Mouse (Mus musculus) adrenal gland (tissue): Measurements from ENCODE around the gene Ina.

Experiments
- intact Hi-C: fragments of 180-260 bp; cut with DNase I; formaldehyde crosslinking; loops from one replicate; pipeline ENCODE4 v1.15.1; 2025

Ina gene

GRCm38 (mm10) chr19:47013340-47014158 lies 949 bp upstream of the Ina start:
- intact Hi-C loops: no loop called here

- intact Hi-C loops: no loop called here
These were observed 395 bp upstream of the Ina start for GRCm38 (mm10) chr19:47014159-47014446.

GRCm38 (mm10) chr19:47015396-47015795 lies 898 bp downstream of the Ina start:
- intact Hi-C loops: no loop called here

DNA sequence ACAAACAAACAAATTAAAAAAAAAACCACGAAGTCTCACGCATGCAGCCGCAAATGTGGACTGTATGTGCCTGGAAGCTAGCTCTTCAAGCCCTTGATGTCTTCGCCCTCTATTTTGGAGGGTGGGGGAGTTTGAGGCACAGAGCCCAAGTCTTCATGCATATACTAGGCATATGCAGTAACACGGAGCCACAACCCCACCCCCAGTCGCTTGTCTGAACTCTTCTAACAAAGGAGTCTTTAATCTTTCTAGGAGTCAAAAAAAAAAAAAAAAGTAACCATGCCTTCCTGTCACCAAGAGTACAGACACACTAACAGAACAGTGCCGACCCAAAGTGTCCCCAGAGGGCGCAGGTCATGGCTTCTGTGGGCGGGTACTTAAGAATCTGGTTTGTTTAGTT lies 1.5 kb downstream of the Ina start:
- intact Hi-C loops: no loop called here

GRCm38 (mm10) chr19:47016487-47016886 lies 2.0 kb downstream of the Ina start:
- intact Hi-C loops: no loop called here

GRCm38 (mm10) chr19:47017831-47018230 lies 3.3 kb downstream of the Ina start:
- intact Hi-C loops: no loop called here

DNA sequence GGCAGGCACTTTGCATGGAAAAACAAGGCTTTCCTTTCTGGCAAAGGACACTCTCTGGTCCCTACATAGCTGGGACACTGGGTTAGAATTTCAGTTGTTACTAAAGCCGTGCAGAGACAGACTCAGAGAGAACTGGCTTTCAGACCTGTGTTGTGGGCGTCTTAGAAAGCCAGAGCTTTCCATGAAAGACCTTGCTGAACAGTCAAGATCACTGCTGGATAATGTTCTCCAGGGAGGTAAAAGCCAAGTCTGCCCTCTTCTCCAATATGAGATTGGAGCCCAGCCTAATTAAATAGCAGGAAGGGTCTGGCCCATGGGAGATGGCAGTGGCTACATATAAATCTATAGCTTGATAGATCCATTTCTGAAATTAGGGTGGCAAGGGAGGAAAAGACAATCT lies 3.8 kb downstream of the Ina start:
- intact Hi-C loops: no loop called here

DNA sequence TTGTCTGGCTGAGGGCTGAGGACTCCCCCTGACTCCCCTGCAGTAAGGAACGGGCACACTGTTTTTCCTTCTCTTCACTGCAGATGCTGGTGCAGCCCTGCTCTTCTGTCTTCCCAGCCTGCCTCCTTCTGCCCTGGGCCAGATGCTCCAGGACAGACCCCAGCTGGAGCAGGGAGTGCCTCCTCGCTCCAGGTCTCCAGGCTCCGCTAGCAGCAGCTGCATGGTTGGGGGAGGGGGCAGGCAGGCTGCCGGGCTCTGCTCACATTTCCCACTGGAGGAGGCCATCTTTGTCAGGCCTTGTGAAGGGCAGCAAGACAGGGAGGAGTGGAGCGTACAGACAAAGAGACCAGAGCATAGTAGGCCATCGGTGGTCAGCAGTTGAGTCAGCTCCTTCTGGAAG lies 4.8 kb downstream of the Ina start:
- intact Hi-C loops: no loop called here

DNA sequence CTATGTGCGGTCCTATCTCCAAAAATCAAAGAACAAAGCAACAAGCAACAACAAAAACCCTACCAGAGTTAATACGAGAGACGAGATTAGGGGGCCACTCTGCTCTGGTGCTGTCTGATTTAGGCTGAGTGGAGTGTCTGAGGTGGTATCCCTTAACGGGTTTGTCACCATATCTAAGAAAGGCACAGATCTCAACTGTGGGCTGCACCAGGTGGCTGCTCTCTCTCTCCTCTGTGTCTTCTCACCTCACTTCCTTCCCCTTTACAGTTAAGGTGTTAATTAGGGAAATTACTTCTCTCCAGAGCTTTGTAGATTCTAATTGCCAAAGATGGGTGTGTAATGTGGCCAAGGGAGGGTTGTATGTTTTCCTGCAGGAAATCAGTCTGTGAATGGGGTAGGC lies 8.2 kb downstream of the Ina start:
- intact Hi-C loops: no loop called here

DNA sequence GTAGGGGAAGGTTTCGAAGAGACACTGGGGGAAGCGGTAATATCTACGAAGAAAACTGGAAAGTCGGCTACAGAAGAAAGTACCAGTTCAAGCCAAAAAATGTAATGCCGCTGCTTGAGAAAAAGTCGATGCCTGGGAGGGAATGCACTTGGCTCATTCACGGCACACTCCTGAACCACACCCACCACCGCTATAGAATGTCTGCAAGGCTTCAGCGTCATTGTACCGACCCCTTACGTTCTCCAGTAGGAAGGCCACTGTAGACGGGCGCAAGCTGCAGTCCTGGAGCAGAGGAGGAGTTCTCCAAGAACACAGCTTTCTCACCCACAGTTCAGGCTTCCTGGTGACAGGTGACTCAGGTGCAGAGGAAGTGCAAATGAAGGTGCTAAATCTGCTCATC lies 9.0 kb downstream of the Ina start:
- intact Hi-C loops: no loop called here

DNA sequence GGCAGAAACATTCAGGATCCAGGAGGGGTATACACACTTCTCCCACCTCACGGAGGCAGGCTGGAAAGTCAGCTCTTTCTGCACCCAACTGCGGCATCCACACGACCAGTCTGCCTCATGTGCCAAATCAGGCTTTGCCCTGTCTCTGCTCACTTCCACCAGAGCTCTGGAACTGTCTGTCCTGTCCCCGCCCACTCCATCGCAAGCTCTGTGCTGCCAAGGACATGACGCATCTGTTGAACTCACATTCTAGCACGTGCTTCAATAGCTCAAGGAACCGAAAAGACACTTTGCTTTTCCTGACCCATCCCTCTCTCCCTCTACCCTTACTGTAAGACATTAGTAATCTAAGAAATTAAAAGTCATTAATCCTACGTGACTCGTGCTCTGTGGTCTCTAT lies 10.5 kb downstream of the Ina start:
- intact Hi-C loops: no loop called here

GRCm38 (mm10) chr19:47026513-47026912 lies 12.0 kb downstream of the Ina start:
- intact Hi-C loops: no loop called here

DNA sequence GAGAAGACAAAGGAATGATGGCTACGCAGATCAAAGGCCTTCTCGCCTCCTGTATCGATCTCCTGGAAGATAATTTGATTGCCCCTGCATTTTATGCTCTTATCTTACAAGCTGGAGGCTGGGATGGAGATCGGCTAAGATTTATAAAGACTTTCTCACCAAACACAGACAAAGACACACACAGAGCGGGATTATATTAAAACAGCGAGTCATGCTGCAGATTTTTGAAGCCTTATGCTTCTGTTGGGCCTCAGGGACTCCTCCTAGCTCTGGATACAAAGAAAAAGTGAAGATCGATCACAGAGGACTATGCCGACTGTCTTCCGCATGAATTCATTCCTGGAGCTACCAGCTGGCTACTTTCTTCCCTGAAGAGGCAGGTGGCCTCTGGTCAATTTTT lies 15.3 kb downstream of the Ina start:
- intact Hi-C loops: no loop called here

DNA sequence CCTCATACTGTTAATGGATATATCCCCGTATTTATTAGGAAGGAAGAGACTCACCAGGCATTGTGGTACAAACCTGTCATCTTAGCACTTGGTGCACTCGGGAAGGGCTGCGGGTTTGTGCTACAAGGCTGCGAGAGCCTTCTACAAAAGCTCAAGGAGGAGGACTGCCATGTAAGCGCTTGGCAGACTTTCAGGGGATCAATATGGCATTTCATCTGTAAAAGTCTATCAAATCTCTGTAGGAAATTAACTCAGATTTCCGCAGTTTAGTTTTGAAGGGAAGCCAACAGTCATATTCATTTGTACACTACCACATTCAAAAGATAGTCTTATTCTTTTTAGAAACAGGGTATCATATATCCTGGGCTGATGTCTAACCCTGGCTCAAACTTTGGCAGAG lies 17.3 kb downstream of the Ina start:
- intact Hi-C loops: no loop called here

DNA sequence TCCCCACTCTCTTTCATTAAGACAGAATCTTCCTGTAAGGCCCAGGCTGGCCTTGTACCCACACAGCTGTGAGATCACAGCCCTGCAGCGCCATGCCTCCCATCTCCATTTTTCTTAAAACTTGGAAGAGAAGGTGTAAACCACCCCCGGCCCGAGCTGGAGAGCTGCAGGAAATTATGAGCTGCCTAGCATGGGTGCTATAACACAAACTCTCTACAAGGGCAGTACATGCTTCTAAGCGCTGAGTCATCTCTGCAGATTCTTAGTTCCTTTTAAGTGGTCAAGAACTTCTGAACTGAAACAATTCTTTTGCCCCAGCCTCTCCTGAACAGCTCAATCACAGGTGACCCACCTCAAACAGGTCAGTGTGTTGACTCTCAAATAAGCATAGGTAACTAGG lies 20.4 kb downstream of the Ina start:
- intact Hi-C loops: no loop called here

DNA sequence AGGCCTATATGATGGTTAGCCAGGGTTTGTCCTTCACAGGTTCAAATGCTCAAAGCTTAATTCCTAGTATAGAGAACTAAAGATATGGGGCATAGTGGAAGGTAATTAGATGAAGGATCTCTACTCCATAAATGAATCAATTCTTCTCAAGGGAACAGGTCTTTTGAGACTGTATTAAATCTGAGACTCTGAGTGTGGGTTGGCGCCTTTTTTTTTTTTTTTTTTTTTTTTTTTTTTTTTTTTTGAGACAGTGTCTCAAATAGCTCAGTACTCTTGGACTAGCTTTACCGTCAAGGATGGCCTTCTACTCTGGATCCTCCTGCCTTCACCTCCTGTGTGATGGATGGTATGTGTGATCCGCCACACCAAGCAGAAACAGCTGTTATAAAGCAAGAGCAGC lies 22.1 kb downstream of the Ina start:
- intact Hi-C loops: no loop called here

GRCm38 (mm10) chr19:47040720-47041473 lies 26.4 kb downstream of the Ina start:
- intact Hi-C loops: loop anchor here (5.0 kb wide), 1 partner anchor 164 kb away; no protein-coding TSS in a partner anchor

DNA sequence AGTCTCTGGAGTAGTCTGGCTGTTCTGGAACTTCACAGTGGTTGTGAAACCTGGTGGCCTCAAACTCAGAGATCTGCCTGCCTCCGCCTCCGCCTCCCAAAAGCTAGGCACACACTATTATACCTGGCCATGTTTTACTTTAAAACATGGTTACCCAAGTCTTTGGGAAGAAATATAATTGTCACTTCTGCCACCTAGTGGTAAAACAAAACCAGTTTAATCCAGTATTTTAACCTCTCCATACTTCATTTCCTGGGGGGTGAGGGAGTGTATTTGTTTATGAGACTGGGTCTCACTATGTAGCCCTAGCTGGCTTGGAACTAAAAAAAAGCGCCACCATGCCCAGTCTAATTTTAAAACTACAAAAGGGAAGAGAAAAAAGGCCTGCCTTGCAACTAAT lies 29.1 kb downstream of the Ina start:
- intact Hi-C loops: loop anchor here (5.0 kb wide), 1 partner anchor 166 kb away; no protein-coding TSS in a partner anchor

- intact Hi-C loops: no loop called here
These were observed 31.8 kb downstream of the Ina start for GRCm38 (mm10) chr19:47046343-47046742.

GRCm38 (mm10) chr19:47047236-47047833 lies 32.8 kb downstream of the Ina start:
- intact Hi-C loops: no loop called here

DNA sequence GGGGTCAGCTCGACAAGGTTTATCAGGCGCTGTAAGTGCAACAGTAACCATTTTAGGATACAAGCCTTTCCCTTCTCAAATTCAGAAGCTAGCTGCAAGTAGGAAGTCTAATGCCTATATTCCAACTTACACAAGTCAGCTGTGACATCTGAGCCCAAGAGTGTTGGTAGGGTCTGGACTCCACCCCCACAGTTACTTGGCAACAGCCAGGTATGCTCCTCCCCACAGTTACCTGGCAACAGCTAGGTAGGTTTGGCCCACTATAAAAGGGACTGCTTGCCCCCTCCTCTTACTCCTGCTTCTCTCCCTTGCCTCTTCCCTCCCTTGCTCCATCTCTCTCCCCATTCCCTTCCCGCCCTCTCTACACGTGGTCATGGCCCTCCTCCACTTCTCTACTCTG lies 34.6 kb downstream of the Ina start:
- intact Hi-C loops: no loop called here

- intact Hi-C loops: no loop called here
These were observed 35.3 kb downstream of the Ina start for GRCm38 (mm10) chr19:47049840-47050239.
